Mouse (Mus musculus) c-Kit-negative CD71-positive TER-119-positive erythroid progenitor cells, embryonic 14.5 days (primary cell): ENCODE results near the gene Vkorc1l1.
A peak's percentile ranks its signal among the peaks of the same experiment; 100 is the strongest.
"Not testable (repeated sequence)": the region's sequence is repeated elsewhere in the genome, so short reads cannot be mapped to it uniquely, and the experiment has no call there.

Experiments
- DNase-seq: peaks from one replicate; pipeline ENCODE4 v3.0.0-alpha.2; 2013; ENCODE audit warnings: low read depth, low spot score

Gene Vkorc1l1

GRCm38 (mm10) chr5:129941495-129942045, at the start of gene Vkorc1l1:
Gene Vkorc1l1, plus strand, starts transcription at chr5:129941970.
- DNase-seq: peak; percentile 99

DNA sequence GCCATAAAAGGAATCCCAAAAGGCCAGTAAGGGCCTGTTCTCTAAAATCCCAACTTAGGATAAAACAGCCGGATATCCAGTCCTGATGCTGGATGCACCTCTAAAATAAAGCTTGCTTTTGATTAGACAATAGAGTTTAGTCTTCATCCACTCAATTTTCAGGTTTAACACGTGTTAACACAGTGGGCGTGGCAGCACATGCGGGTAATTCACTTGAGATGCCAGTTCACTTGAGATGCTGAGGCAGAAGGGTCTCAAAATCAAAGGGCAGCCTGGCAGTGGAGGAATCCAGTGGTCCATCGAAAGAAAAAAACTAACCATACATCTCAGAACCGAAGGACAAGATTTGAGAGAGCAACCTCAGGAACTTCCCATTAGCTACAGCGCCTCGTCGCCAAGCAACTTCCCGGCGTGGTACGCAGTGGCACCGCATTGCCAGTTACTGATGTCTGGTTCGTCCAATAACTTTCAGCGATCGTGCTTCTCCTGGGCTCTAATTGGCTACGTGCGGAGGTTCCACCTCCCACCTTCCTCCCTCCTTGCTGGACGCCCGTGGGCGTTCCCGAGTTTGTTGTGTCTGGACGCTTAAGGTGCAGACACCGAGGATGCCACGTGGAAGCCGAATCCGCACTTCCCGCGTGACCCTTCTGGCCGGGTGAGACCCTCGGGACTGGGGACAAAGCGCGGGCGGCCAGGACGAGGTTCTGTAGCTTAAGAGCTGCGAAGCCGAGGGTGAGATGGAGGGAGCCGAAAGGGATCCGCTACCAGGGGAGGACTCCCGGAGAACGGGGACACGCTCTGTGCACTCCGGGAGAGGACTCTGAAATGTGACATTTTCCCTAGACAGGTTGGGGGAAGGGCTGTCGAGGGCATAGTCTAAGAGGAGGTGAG, 46.3 kb upstream of the Vkorc1l1 start, which contains the start of gene Zbed5:
Zbed5 (plus strand) TSS at position 526 of the 891 bp plus-strand sequence.
- DNase-seq: peak; percentile 81

GRCm38 (mm10) chr5:129898449-129898848, 43.3 kb upstream of the Vkorc1l1 start, which contains the start of gene Phkg1:
Gene Phkg1, minus strand, starts transcription at chr5:129898549.
- DNase-seq: no peak

GRCm38 (mm10) chr5:129907775-129908174, 34.0 kb upstream of the Vkorc1l1 start:
- DNase-seq: no peak

GRCm38 (mm10) chr5:129908242-129908965, 33.4 kb upstream of the Vkorc1l1 start, which contains the start of gene Nupr1l:
Gene Nupr1l, plus strand, starts transcription at chr5:129908540.
- DNase-seq: peak; percentile 64

- DNase-seq: no peak
Measured at GRCm38 (mm10) chr5:129909147-129909546, 32.6 kb upstream of the Vkorc1l1 start.

DNA sequence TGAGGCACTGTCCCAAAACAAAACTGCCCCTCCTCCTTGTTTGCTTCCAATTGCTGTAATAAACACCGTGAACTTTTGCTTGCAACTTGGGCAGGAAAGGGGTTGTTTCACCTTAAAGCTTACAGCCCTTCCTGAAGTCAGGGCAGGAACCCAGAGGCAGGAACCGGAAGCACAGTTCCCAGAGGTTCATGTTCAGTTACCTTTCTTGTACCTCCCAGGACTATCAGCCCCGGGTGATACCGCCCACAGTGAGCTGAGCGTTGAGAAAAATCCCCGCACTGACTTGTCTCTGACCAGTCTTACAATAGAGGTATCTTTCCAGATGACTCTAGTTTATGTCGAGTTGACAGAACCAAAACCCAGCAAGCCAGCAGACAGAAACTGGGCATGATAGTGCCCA, 32.2 kb upstream of the Vkorc1l1 start:
- no peak for DNase-seq

GRCm38 (mm10) chr5:129914024-129914423, 27.7 kb upstream of the Vkorc1l1 start:
- no peak for DNase-seq

GRCm38 (mm10) chr5:129915491-129915890, 26.3 kb upstream of the Vkorc1l1 start:
- not testable (repeated sequence) for DNase-seq

DNA sequence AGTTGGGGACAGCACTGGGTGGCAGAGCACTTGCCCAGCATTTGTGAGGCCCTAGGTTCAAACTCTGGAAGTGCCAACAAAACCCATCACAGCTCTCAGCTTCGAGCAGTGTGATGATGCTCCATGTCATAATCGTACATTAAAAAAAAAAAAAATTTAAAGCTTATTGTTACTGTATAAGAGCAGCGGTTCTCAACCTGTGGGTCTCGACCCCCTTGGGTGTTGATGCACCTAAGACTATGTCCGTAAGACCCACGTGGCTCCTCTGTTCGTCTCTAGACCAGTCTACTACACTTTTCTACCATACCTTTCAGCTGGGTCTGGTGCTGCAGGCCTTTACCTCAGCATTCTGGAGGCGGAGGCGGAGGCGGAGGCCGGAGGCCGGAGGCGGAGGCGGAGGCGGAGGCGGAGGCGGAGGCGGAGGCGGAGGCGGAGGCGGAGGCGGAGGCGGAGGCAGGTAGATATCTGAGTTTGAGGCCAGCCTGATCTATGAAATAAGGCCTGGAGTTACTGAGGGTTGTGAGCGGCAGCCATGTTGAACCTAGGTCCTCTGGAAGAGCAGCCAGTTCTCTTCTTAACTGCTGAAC, 23.6 kb upstream of the Vkorc1l1 start:
- DNase-seq: no peak

- DNase-seq: no peak
Measured at GRCm38 (mm10) chr5:129918752-129919151, 23.0 kb upstream of the Vkorc1l1 start.

GRCm38 (mm10) chr5:129919320-129919719, 22.4 kb upstream of the Vkorc1l1 start:
- no peak for DNase-seq

GRCm38 (mm10) chr5:129921972-129922371, 19.8 kb upstream of the Vkorc1l1 start:
- no peak for DNase-seq

DNA sequence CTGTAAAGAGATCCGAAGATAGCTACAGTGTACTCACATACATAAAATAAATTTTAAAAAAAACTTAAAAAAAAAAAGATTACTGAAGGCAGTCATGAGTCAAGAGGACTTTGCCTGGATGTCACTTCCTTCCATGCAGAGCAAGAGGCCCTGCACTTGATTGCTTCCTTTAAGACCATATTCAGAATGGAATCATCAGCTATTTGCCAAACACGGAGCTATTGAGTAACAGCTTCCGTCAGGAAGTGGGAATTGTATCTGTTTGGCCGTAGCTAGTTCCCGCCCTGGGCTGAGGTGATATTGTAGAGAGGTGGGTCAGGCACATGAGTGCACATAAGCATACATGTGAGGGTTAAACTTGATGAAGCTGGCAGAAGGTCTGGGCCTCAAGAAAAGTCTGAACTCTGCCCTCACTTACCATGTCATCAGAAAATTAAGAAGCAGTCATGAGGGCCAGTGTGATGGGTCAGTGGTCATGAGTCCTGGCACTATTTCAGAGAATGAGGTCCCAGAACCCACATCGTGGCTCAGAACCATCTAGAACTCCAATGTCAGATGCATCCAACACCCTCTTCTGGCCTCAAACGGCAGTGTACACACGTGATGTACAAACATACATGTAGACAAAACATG, 16.8 kb upstream of the Vkorc1l1 start:
- no peak for DNase-seq

DNA sequence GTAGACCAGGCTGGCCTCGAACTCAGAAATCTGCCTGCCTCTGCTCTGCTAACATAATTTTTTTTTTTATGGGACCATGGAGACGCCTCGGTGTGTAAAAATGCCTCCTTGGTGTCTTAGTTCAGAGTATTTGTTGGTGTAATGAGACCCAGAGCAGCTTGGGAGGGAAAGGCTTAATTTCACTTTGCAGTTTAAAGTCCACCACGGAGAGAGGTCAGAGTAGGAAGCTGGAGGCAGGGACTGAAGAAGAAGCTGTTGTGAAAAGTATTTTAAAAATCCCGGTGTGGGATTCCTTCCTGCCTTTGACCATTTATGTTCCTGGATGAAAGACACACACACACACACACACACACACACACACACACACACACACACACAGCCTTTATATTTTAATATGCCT, 15.8 kb upstream of the Vkorc1l1 start:
- no peak for DNase-seq

- no peak for DNase-seq
Measured at GRCm38 (mm10) chr5:129929924-129930855, 11.6 kb upstream of the Vkorc1l1 start.

GRCm38 (mm10) chr5:129936941-129937340, 4.8 kb upstream of the Vkorc1l1 start:
- DNase-seq: no peak

DNA sequence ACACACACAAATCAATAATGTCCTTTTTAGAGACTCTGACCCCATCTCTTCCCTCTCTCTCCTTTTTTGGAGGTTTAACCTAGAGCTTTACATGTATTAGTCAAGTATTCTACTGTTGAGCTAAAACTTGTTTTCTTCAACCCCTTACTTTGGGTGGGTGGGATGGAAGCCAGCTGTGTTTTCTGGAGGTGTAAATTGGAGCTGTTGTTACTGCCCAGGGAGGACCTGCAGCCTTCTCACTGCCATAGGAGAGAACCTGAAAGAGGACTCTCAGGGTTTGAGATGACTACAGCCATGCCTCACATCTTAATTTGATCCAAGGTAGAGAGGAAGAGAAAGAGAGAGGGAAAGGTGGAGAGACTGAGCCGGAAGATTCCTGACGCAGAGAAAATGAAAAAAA, 1.5 kb upstream of the Vkorc1l1 start:
- no peak for DNase-seq

GRCm38 (mm10) chr5:129940736-129941494, 855 bp upstream of the Vkorc1l1 start:
- DNase-seq: no peak
